Mouse (Mus musculus) left cerebral cortex, adult 6 months (tissue): ENCODE data around the gene Serpina3i. TPM values are rescaled to one million over a fixed set of nuclear protein-coding genes. Genes with fewer than 3 reads are reported as not detected.

Experiments used
- long read RNA-seq, 2 experiments: library from polyadenylated mRNA; unstranded; transcript quantifications; one replicate each; pipeline ENCODE4 v2.0.0; 2019 to 2020
- polyA plus RNA-seq: library from polyadenylated mRNA; unstranded; fragments of <200 nt; fragmentation: Nextera tagmentation; gene quantifications from 2 replicates; pipeline ENCODE4 v1.2.3, GENCODE M21; 2021

Serpina3i gene
- polyA plus RNA-seq: not detected in 2 replicates
- long read RNA-seq, experiment 1: 0 reads
- long read RNA-seq, experiment 2: 0 reads

GRCm38 (mm10) chr12:104262863-104263262, at the start of gene Serpina3i:
Gene Serpina3i, plus strand, starts transcription at chr12:104263122.

GRCm38 (mm10) chr12:104214445-104214753, 48.5 kb upstream of the Serpina3i start, which contains the start of gene Serpina3f:
Gene Serpina3f, plus strand, starts transcription at chr12:104214544.

GRCm38 (mm10) chr12:104235915-104236314, 27.0 kb upstream of the Serpina3i start, which contains the start of gene Serpina3g:
Gene Serpina3g, plus strand, starts transcription at chr12:104236245.

GRCm38 (mm10) chr12:104314253-104314652, 51.3 kb downstream of the Serpina3i start, which contains the start of gene Serpina3j:
Gene Serpina3j, plus strand, starts transcription at chr12:104314553.

Other genes starting within 250 kb of the Serpina3i start
- 4.9 and 5.1 TPM in 2 replicates for gene Serpina9, start 249.4 kb upstream of the Serpina3i start, polyA plus RNA-seq
- 0.05 and 0.06 TPM in 2 replicates for gene Serpina12, start 218.7 kb upstream of the Serpina3i start, polyA plus RNA-seq
- not detected in 2 replicates for gene Serpina5, start 162.0 kb upstream of the Serpina3i start, polyA plus RNA-seq
- gene Serpina3a, start 150.4 kb upstream of the Serpina3i start, polyA plus RNA-seq: not detected in 2 replicates
- not detected in 2 replicates for gene Serpina3b, start 135.1 kb upstream of the Serpina3i start, polyA plus RNA-seq
- gene Serpina3c, start 109.3 kb upstream of the Serpina3i start, polyA plus RNA-seq: 0.09 TPM in 1 of 2 replicates, not detected in the other
- not detected in 2 replicates for gene Serpina3f, start 48.6 kb upstream of the Serpina3i start, polyA plus RNA-seq
- gene Serpina3g, start 26.9 kb upstream of the Serpina3i start, polyA plus RNA-seq: 0.10 and 0.21 TPM in 2 replicates
- gene Serpina3j, start 51.4 kb downstream of the Serpina3i start, polyA plus RNA-seq: not detected in 2 replicates
- gene Serpina3k, start 75.4 kb downstream of the Serpina3i start, polyA plus RNA-seq: not detected in 2 replicates
- not detected in 2 replicates for gene Serpina3m, start 75.4 kb downstream of the Serpina3i start, polyA plus RNA-seq
- 6.2 and 6.6 TPM in 2 replicates for gene Serpina3n, start 143.6 kb downstream of the Serpina3i start, polyA plus RNA-seq
- gene Gsc, start 210.2 kb downstream of the Serpina3i start, polyA plus RNA-seq: not detected in 2 replicates